Mouse (Mus musculus) heart, postnatal 4 days (tissue): ENCODE data around the gene Sox8. TPM values are rescaled to one million over a fixed set of nuclear protein-coding genes. Genes with fewer than 3 reads are reported as not detected.

Source experiments
- DNase-seq: peaks from one replicate; pipeline ENCODE4 v3.0.0; 2021
- total RNA-seq, 2 experiments: library from RNA; stranded (reverse); gene quantifications; 2 replicates each; pipeline ENCODE4 v1.2.3; 2021

The Sox8 gene
- total RNA-seq, result under 1 TPM; 0.45 to 0.48 TPM

DNA sequence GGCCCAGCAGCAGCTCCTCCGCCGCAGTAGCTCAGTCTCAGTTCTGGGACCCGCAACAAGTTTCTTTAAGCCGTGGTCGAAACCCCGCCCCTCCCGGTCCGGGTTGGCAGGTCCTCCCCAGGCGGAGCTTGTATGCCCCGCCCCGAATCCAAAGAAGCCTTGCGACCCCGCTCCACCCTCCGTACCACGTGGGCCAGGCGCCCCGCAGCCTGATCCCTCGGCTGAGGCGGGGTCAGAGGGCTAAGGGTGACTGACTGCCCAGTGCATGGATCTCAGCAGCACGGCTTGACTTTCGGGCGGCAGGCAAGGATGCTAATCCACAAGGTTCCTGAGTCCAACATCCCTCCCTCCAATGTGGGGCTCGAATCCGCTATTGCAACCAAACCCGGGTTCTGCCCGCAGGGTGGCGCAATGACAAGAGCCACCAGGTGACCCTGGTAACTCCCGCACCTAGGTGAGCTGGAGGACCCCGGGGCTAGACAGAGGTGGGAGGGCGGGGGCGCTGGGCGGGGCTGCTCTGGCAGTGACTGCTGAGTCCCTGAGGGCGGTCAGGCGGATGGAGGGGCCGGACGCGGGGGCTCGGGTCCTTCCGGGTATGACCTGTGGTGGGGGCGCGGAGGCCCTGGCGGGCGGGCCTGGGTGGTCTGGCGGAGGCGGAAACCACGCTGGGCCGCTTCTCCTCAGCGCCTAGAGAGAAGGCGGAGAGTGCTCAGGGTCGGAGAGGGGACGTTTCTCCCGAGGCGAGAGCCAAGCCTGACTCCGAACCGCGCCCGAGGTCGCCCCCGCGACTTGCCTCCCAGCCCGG lies at the start of gene Sox8:
Sox8 (minus strand) TSS at position 39 of the 805 bp plus-strand sequence.
- DNase-seq, result peak; percentile 85

DNA sequence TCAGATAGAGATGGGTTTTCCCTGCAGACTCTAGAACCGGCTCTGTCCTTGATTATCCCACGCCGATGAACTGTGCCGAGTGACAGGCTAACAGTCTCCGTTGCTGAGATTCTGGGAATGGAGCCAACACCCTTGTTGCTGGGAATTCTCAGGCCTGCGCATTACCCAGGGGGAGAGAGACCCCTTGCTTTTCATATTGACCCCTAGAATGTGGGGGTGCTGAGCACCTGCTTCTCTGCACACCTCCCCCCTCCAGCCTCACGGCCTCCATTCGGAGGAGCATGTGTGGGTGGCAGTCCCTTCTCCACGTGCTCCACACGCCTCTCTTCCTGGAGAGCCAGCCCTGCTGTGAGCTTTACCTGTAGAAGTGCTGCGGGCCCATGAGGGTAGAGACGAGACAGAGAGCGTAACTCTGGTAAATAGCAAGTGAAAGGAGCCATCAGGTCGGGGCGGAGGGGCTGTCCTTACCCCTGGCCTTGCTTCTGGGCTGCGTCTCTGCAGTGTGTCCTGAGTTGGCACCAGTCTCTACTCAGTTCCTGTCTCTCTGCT lies 48.1 kb upstream of the Sox8 start:
- peak; percentile 58 for DNase-seq

DNA sequence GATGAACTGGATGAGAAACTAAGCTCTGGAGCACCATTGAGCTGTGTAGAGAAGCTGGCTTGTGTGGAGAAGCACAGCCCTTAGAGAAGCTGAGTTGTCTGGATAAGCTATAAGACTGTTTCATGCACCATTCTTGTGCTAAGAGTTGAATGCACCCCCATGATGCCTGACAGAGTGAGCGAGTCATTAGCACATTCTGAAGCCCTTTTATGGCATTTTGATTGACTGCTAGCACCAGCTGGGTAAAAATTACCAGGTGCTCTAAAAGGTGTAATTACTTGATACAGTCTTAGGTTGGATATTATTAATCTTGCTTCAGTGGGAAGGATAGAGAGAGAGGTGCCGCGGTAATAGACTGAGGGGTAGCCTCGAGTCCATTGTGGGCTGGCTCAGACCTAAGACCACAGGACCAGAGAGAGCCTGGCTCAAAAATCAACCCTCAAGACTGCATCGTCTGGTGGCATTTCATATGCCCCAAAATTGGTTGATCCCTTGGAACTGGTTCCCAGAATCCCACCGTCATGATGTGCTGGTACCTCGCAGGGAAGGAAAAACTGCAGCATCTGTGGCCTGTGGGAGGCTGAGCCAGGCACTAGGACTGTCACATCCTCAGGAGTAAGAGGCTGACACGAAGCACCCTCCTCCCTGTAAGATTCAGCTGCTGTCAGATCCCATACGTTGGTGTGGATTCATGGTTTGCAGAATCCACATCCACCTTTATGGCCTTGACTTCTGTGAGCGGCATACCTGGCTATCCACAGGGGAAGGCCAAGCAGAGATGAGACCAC lies 44.4 kb upstream of the Sox8 start:
- DNase-seq, result no peak

GRCm38 (mm10) chr17:25613323-25613722 lies 42.8 kb upstream of the Sox8 start:
- no peak for DNase-seq

- DNase-seq, result no peak
These were observed 42.1 kb upstream of the Sox8 start for GRCm38 (mm10) chr17:25612537-25612936.

- DNase-seq, result peak; percentile 70
These were observed 39.7 kb upstream of the Sox8 start for GRCm38 (mm10) chr17:25610151-25610550.

- DNase-seq, result no peak
These were observed 39.0 kb upstream of the Sox8 start for GRCm38 (mm10) chr17:25609506-25609828.

- no peak for DNase-seq
These were observed 38.5 kb upstream of the Sox8 start for GRCm38 (mm10) chr17:25608821-25609505.

DNA sequence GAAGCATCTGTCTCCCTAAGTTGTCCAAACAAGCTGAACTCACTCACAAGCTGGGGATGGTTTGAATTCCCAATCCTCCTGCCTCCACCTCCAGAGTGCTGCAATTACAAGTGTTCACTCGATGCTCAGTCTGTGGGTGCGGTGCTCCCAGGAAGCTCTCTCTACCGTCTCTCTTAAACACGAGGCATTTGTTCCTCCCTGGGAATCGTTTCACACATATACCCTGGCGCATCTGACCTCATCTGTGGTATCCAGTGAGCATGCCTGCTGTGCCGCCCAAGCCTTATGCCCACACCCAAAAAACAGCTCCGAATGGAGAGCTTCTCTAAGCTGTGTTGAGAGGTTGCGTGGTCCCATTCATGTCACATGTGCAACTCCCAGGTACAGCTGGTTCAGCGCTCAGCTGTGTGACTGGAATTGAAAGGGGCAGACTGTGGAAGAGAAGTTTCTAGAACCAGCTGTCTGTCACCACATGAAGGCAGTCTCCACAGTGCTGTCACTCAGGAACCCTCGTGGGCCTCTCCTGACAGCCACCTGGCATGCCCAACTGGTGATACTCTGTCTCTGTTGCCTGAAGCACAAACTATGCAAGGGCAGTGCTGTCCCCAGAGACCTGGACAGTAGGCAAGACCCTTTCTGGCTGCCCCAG lies 37.8 kb upstream of the Sox8 start:
- no peak for DNase-seq

DNA sequence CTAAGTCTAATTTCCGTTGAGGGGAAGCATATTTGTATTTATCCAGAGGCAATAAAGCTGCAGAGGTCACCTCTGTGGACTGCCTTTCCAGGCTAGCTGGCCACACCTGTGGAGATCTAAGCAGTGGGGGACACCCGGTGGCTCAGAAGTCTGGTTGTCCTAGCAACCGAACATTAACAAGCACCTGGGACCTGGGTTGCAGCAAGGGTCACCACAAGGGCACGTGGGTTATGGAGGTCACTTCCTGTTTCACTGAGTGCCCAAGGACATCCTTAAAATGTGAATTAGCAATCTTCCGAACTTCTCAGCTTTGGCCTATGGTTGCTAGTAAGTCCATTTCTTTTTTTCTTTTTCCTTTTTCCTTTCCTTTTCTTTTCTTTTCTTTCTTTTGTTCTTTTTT lies 33.7 kb upstream of the Sox8 start:
- DNase-seq, result no peak

DNA sequence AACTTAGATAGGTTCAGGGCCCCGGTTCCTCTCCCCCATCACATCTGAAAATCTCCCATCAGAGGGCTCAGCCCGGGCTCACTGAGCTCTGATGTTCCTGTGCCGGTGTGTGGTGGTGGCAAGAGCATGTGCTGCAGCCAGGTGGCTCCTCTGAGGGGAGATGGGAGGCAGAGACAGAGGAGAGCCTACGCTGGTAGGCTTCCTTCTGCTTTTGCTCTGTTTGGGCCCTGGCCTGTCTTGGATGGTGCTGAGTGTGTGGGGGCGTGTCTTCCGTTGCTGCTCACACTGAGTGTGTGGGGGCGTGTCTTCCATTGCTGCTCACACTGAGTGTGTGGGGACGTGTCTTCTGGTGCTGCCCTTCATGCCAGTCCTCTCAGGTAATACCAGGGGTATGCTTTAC lies 31.9 kb upstream of the Sox8 start:
- no peak for DNase-seq

DNA sequence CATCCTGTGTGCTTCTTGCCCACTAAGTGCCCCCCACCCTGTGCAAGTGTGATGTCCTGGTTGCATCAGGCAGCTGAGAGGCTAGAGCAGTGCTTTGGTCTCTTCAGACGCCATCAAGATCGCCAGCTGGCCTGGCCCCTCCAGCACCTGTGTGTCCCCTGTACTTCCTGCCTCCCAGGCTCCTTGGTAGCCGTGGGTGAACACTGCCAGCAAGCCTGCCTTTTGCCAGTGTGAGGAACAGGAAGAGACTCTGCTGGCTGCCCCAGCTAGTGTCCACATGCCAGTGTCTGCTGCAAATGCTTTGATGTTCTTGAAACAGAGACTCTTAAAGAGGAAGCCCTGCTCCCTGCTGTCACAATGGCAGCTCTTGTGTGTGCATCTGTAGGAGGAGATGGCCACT lies 27.1 kb upstream of the Sox8 start:
- no peak for DNase-seq

DNA sequence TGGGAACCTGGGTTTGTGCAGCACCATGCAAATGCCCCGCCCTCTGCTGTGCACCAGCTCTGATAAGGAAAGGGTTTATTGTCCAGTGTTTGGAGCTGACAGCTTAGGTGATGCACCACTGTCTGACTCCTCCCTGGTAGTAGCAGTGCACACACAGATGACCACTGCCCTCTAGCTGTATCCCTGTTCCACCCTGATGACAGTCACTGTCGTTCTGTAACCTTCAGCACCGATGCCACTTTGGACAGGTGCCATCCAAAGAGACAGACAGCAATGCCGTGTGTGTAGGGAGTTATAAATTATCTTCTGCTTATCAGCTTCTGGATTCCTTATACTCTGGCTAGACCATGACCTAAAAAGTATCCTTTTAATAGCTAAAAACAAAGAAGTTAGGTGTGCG lies 25.0 kb upstream of the Sox8 start:
- peak; percentile 33 for DNase-seq

DNA sequence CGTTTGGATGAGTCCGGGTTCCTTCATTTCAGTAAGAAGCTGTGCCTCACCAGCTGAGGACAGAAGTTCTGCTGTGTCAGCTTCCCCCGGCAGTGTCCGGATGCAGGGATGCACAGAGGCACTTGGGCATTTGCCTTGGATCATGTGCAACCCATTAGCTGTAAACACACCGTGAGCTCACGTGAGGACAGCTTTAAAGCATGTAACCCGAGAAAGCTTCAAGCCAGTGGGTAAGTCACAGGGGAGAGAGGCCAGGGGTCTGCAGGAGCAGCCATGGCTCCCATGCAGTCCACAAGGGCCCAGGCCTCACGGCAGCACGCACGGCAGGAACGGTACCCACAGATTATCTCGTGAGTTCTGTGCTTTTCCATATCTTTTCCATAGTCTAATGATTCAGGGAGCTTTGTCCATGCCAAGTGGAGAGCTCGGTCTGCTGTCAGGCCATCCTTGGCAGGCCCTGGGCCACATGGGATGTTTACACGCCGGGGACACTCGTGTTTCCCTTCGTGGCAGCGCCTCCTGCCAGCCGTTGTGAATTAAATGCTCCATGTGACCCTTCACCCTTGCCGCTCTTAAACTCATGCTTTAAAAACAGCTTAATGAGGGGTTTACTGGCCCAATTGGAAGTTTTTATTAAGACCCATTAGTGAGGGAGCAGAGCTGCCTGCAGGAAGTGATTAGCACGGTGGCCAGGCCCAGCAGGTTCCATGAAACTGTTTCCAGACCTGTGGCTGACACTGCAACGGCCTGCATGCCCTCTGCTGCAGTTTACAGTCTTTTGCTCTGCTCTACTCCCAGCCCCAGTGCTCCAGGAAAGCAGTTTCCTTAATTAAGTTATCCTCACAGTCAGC lies 23.1 kb upstream of the Sox8 start:
- DNase-seq, result no peak

DNA sequence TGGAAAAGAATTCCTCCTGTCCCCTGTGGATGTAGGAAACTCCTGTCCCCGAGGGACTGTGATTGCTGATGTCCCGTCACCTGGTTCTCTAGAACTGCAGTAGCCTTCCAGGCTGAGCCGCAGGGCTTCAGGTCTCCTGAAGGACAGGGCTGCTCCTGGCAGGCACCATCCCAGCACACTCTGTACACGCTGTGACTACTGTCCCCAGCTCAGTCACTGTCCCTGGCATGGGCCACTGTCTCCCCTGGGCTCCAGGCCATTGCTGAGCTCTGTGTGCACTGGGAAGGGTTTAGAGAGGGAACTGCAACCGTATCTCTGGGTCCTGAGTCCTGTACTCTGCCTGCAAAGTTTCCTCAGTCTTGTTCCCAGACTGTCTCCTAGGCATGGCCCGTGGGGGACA lies 21.9 kb upstream of the Sox8 start:
- DNase-seq, result no peak

DNA sequence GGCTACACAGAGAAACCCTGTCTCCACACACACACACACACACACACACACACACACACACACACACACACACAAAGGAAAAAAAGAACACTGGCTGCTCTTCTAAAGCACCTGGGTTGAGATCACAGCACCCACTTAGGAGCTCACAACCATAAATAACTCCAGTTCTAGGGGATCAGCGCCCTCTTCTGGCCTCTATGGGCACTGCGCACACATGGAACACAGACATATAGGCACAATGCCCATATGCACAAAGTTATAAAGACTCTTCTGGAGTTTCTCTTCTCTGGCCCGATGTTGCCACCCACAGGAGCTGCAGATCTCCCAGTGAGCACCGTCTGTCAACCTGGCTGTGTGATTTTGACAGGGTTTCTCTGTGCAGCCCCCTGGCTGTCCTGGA lies 20.5 kb upstream of the Sox8 start:
- DNase-seq, result no peak

- no peak for DNase-seq
These were observed 19.6 kb upstream of the Sox8 start for GRCm38 (mm10) chr17:25590068-25590467.

DNA sequence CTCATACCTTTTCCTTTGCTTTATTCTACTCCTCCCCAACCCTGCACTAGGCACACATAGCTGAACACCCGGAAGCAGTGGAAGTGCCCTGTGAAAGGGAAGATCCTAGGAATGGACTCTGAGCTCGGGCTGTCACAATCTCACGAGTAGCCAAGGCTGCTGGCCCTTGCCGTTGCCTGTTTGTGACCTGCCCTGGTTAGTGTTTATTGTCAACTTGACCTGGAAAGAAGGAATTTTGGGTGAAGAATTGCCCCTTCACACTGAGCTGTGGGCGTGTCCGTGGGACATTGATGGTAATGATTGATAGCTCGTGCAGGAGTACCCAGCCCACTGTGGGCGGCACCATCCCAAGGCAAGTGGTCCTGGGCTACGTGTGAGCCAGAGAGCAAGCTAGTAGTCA lies 14.2 kb upstream of the Sox8 start:
- DNase-seq, result no peak

GRCm38 (mm10) chr17:25583858-25584257 lies 13.4 kb upstream of the Sox8 start:
- no peak for DNase-seq

DNA sequence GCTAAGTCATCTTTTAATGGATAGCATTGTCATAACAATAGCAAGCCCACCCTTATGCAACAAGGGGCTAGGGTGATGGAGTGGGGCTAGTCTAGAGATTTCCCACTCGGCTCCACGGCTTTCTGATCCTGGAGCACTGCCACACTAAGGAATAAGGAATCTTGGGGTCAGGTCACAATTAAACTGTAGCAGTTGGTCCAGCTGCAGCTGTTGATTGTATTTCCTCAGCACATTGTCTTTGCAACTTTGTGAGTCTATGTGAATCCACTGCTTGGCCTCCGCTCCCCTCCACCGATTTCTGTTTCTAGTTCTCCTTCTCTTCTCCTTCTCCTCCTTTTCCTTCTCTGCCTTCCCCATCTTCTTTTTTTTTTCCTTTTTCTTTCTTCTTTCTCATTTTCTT lies 12.6 kb upstream of the Sox8 start:
- DNase-seq, result no peak

DNA sequence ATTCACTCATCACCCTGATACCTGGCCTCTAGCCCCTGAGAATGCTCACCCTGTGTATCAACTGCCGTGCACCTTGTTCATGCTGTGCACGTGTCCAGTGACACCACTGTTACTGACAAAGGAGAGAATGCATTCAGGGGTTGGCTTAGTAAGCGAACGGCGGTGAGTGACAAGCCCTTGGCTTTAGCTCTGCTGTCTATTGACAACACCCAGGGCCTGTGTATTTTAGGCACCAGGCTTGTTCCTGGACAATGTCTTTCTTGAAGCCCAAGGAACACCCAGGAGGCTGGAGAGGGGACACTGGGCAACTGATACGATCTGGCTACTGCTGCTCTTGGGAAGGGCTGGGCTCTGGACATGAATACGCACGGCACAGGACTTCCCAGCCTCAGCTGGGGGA lies 11.6 kb upstream of the Sox8 start:
- DNase-seq, result no peak
